Mouse (Mus musculus): ENCODE results near the gene Ctf1.

Ctf1 gene

GRCm38 (mm10) chr7:127712461-127713385 lies at the start of gene Ctf1:
TSS of gene Ctf1 (plus strand) at chr7:127712736.
- DNase-seq (ENCODE audit: extremely low read depth, insufficient read length, low spot score) = peak; percentile 84

GRCm38 (mm10) chr7:127662926-127663325 lies 49.6 kb upstream of the Ctf1 start:
- DNase-seq (ENCODE audit: extremely low read depth, insufficient read length, low spot score) = no peak

- no peak for DNase-seq (ENCODE audit: extremely low read depth, insufficient read length, low spot score)
These were observed 46.4 kb upstream of the Ctf1 start for GRCm38 (mm10) chr7:127666066-127666654.

GRCm38 (mm10) chr7:127666679-127667078 lies 45.9 kb upstream of the Ctf1 start:
- no peak for DNase-seq (ENCODE audit: extremely low read depth, insufficient read length, low spot score)

- no peak for DNase-seq (ENCODE audit: extremely low read depth, insufficient read length, low spot score)
These were observed 45.4 kb upstream of the Ctf1 start for GRCm38 (mm10) chr7:127667171-127667570.

GRCm38 (mm10) chr7:127671880-127672774 lies 40.4 kb upstream of the Ctf1 start:
- DNase-seq (ENCODE audit: extremely low read depth, insufficient read length, low spot score) = no peak

- DNase-seq (ENCODE audit: extremely low read depth, insufficient read length, low spot score) = no peak
These were observed 39.8 kb upstream of the Ctf1 start for GRCm38 (mm10) chr7:127672776-127673175.

GRCm38 (mm10) chr7:127674977-127675376 lies 37.6 kb upstream of the Ctf1 start:
- peak; percentile 31 for DNase-seq (ENCODE audit: extremely low read depth, insufficient read length, low spot score)

GRCm38 (mm10) chr7:127675391-127675811 lies 37.1 kb upstream of the Ctf1 start:
- DNase-seq (ENCODE audit: extremely low read depth, insufficient read length, low spot score) = no peak

GRCm38 (mm10) chr7:127677077-127677476 lies 35.5 kb upstream of the Ctf1 start:
- peak; percentile 34 for DNase-seq (ENCODE audit: extremely low read depth, insufficient read length, low spot score)

- no peak for DNase-seq (ENCODE audit: extremely low read depth, insufficient read length, low spot score)
These were observed 34.9 kb upstream of the Ctf1 start for GRCm38 (mm10) chr7:127677609-127678008.

- DNase-seq (ENCODE audit: extremely low read depth, insufficient read length, low spot score) = no peak
These were observed 33.7 kb upstream of the Ctf1 start for GRCm38 (mm10) chr7:127678811-127679210.

GRCm38 (mm10) chr7:127680541-127680940 lies 32.0 kb upstream of the Ctf1 start:
- no peak for DNase-seq (ENCODE audit: extremely low read depth, insufficient read length, low spot score)

- DNase-seq (ENCODE audit: extremely low read depth, insufficient read length, low spot score) = no peak
These were observed 30.5 kb upstream of the Ctf1 start for GRCm38 (mm10) chr7:127681888-127682553.

GRCm38 (mm10) chr7:127685304-127686018 lies 27.1 kb upstream of the Ctf1 start:
- DNase-seq (ENCODE audit: extremely low read depth, insufficient read length, low spot score) = no peak

- no peak for DNase-seq (ENCODE audit: extremely low read depth, insufficient read length, low spot score)
These were observed 25.6 kb upstream of the Ctf1 start for GRCm38 (mm10) chr7:127686740-127687449.

GRCm38 (mm10) chr7:127688935-127689334 lies 23.6 kb upstream of the Ctf1 start:
- DNase-seq (ENCODE audit: extremely low read depth, insufficient read length, low spot score) = no peak

- no peak for DNase-seq (ENCODE audit: extremely low read depth, insufficient read length, low spot score)
These were observed 22.8 kb upstream of the Ctf1 start for GRCm38 (mm10) chr7:127689626-127690280.

Measured in 3134 (cell line).